Mouse (Mus musculus): ENCODE measurements around the gene Cd63. TPM values are rescaled to one million over a fixed set of nuclear protein-coding genes. Genes with fewer than 3 reads are reported as not detected.

The Cd63 gene
- total RNA-seq, 2 experiments from 2014 or later = 63.7 to 73.3 TPM

- Histone ChIP-seq H3K27ac (peak overlapping the region; percentile 4; the same call in 1 of the 2 replicates), H3K4me3 (peak overlapping the region; percentile 61)
- intact Hi-C loops (cut with DNase I) = no loop called here
- no peak for TF ChIP-seq CTCF (IDR thresholded peaks at IDR 0.05)
- DNase-seq (ENCODE audit: extremely low spot score in 1 of 2, low spot score in 2 of 2) = no peak
These were observed 8.1 kb downstream of the Cd63 start for GRCm38 (mm10) chr10:128908778-128909448.

GRCm38 (mm10) chr10:128909567-128910028 lies 8.8 kb downstream of the Cd63 start:
- H3K4me3 ChIP-seq = peak overlapping the region; percentile 61
- intact Hi-C loops (cut with DNase I) = loop anchor here (5.0 kb wide), 1 partner anchor 68 kb away; no protein-coding TSS in a partner anchor
- TF ChIP-seq CTCF (IDR thresholded peaks at IDR 0.05) = no peak

GRCm38 (mm10) chr10:128910066-128910841 lies 9.5 kb downstream of the Cd63 start:
- intact Hi-C loops (cut with DNase I) = loop anchor here (5.0 kb wide), 1 partner anchor 67 kb away; no protein-coding TSS in a partner anchor
- TF ChIP-seq CTCF (IDR thresholded peaks at IDR 0.05) = no peak
- Histone ChIP-seq H3K4me3 (peak overlapping the region; percentile 61), H3K27ac (peak overlapping the region; percentile 90)
- DNase-seq (ENCODE audit: extremely low spot score in 1 of 2, low spot score in 2 of 2) = peak; percentile 49 to 57

More at GRCm38 (mm10) chr10:128909567-128910028, 8.8 kb downstream of the Cd63 start:
- peak; percentile 63 to 77 for DNase-seq (ENCODE audit: extremely low spot score in 1 of 2, low spot score in 2 of 2)
- peak overlapping the region; percentile 90 for H3K27ac ChIP-seq

- intact Hi-C loops (cut with DNase I) = loop anchor here (5.0 kb wide), 1 partner anchor 66 kb away; no protein-coding TSS in a partner anchor
- DNase-seq (ENCODE audit: extremely low spot score in 1 of 2, low spot score in 2 of 2) = no peak
- no peak overlapping the region; the same call in 1 of the 2 replicates for H3K4me3 ChIP-seq
- no peak overlapping the region for H3K27ac ChIP-seq
- TF ChIP-seq CTCF (IDR thresholded peaks at IDR 0.05) = no peak
These were observed 10.6 kb downstream of the Cd63 start for GRCm38 (mm10) chr10:128911430-128911829.

- Histone ChIP-seq H3K4me3 (no peak overlapping the region), H3K27ac (no peak overlapping the region)
- TF ChIP-seq CTCF (IDR thresholded peaks at IDR 0.05) = no peak
- no peak for DNase-seq (ENCODE audit: extremely low spot score in 1 of 2, low spot score in 2 of 2)
- intact Hi-C loops (cut with DNase I) = loop anchor here (5.0 kb wide), 1 partner anchor 65 kb away; no protein-coding TSS in a partner anchor
These were observed 11.5 kb downstream of the Cd63 start for GRCm38 (mm10) chr10:128912268-128912667.

GRCm38 (mm10) chr10:128912791-128913190 lies 12.0 kb downstream of the Cd63 start:
- no peak overlapping the region for H3K4me3 ChIP-seq
- intact Hi-C loops (cut with DNase I) = loop anchor here (5.0 kb wide), 1 partner anchor 65 kb away; no protein-coding TSS in a partner anchor
- H3K27ac ChIP-seq = no peak overlapping the region
- TF ChIP-seq CTCF (IDR thresholded peaks at IDR 0.05) = no peak
- DNase-seq (ENCODE audit: extremely low spot score in 1 of 2, low spot score in 2 of 2) = no peak

- Histone ChIP-seq H3K4me3 (no peak overlapping the region), H3K27ac (no peak overlapping the region)
- intact Hi-C loops (cut with DNase I) = loop anchor here (5.0 kb wide), 1 partner anchor 64 kb away; no protein-coding TSS in a partner anchor
- DNase-seq (ENCODE audit: extremely low spot score in 1 of 2, low spot score in 2 of 2) = peak; percentile 84 to 88
- TF ChIP-seq CTCF (IDR thresholded peaks at IDR 0.05) = no peak; the same call in none of the 2 replicates
These were observed 12.4 kb downstream of the Cd63 start for GRCm38 (mm10) chr10:128913219-128913618.

GRCm38 (mm10) chr10:128913696-128914095 lies 12.9 kb downstream of the Cd63 start:
- no peak for TF ChIP-seq CTCF (IDR thresholded peaks at IDR 0.05)
- no peak overlapping the region for H3K27ac ChIP-seq
- no peak for DNase-seq (ENCODE audit: extremely low spot score in 1 of 2, low spot score in 2 of 2)
- intact Hi-C loops (cut with DNase I) = loop anchor here (5.0 kb wide), 1 partner anchor 64 kb away; no protein-coding TSS in a partner anchor
- H3K4me3 ChIP-seq = no peak overlapping the region

- no peak overlapping the region for H3K27ac ChIP-seq
- H3K4me3 ChIP-seq = no peak overlapping the region
- no peak for DNase-seq (ENCODE audit: extremely low spot score in 1 of 2, low spot score in 2 of 2)
- intact Hi-C loops (cut with DNase I) = no loop called here
- TF ChIP-seq CTCF (IDR thresholded peaks at IDR 0.05) = peak; percentile 17
These were observed 14.8 kb downstream of the Cd63 start for GRCm38 (mm10) chr10:128915550-128915949.

GRCm38 (mm10) chr10:128916665-128917064 lies 15.9 kb downstream of the Cd63 start:
- TF ChIP-seq CTCF (IDR thresholded peaks at IDR 0.05) = no peak
- no peak for DNase-seq (ENCODE audit: extremely low spot score in 1 of 2, low spot score in 2 of 2)
- Histone ChIP-seq H3K4me3 (no peak overlapping the region), H3K27ac (no peak overlapping the region)
- intact Hi-C loops (cut with DNase I) = no loop called here

GRCm38 (mm10) chr10:128917400-128917799 lies 16.6 kb downstream of the Cd63 start:
- Histone ChIP-seq H3K4me3 (no peak overlapping the region), H3K27ac (no peak overlapping the region)
- intact Hi-C loops (cut with DNase I) = no loop called here
- TF ChIP-seq CTCF (IDR thresholded peaks at IDR 0.05) = no peak
- no peak for DNase-seq (ENCODE audit: extremely low spot score in 1 of 2, low spot score in 2 of 2)

- H3K27ac ChIP-seq = peak overlapping the region; percentile 56
- DNase-seq (ENCODE audit: extremely low spot score in 1 of 2, low spot score in 2 of 2) = no peak
- TF ChIP-seq CTCF (IDR thresholded peaks at IDR 0.05) = no peak
- intact Hi-C loops (cut with DNase I) = no loop called here
- no peak overlapping the region for H3K4me3 ChIP-seq
These were observed 17.5 kb downstream of the Cd63 start for GRCm38 (mm10) chr10:128918246-128918645.

All from left cerebral cortex, adult 2 months (tissue).